Mouse (Mus musculus): Measurements from ENCODE around the gene Cd151.

GRCm38 (mm10) chr7:141468522-141469211 lies 1.5 kb downstream of the Cd151 start:
- TF ChIP-seq POLR2A (IDR thresholded peaks at IDR 0.05; ENCODE audit: extremely low read depth, insufficient read depth, low read length) (no peak), CTCF (IDR thresholded peaks at IDR 0.05; ENCODE audit: extremely low read depth, insufficient read depth, low read length) (peak; percentile 44)
